Mouse (Mus musculus) myocyte (in vitro differentiated cells): ENCODE results near the gene Plekhh3. TPM values are rescaled to one million over a fixed set of nuclear protein-coding genes. Genes with fewer than 3 reads are reported as not detected.

Experiments used
- H3K27me3 ChIP-seq: one replicate; pipeline ENCODE4 v1.6.1; 2011; ENCODE audit not compliant: control insufficient read depth, insufficient read depth, insufficient read length
- H3K36me3 ChIP-seq: one replicate; pipeline ENCODE4 v1.6.1; 2011; ENCODE audit not compliant: control insufficient read depth, insufficient read depth
- H3K4me2 ChIP-seq: one replicate; pipeline ENCODE4 v1.6.1; 2011; ENCODE audit warnings: low read depth, control low read depth
- H3K4me3 ChIP-seq: one replicate; pipeline ENCODE4 v1.5.1; 2011; ENCODE audit warnings: mild to moderate bottlenecking, control low read depth, moderate library complexity
- H3K79me2 ChIP-seq: one replicate; pipeline ENCODE4 v1.6.1; 2011; ENCODE audit not compliant: control insufficient read depth, insufficient read depth
- H3ac ChIP-seq: one replicate; pipeline ENCODE4 v1.6.1; 2011; ENCODE audit not compliant: control insufficient read depth, insufficient read length
- CEBPB ChIP-seq: IDR thresholded peaks from 2 replicates; pipeline ENCODE4 v1.6.1; 2011; ENCODE audit warnings: mild to moderate bottlenecking, moderate library complexity; ENCODE audit not compliant: poor library complexity, insufficient read depth, severe bottlenecking
- E2F4 ChIP-seq: IDR thresholded peaks from one replicate; pipeline ENCODE4 v1.6.1; 2011; ENCODE audit warnings: mild to moderate bottlenecking, control low read depth, moderate library complexity; ENCODE audit not compliant: insufficient read depth
- MAX ChIP-seq: IDR thresholded peaks from one replicate; pipeline ENCODE4 v1.6.1; 2011; ENCODE audit warnings: low read depth, mild to moderate bottlenecking, control low read depth
- MYOD1 ChIP-seq, 3 experiments: IDR thresholded peaks; one replicate each; pipeline ENCODE4 v1.6.1; 2011; ENCODE audit warnings: control low read depth in 2 of 3, low read depth in 2 of 3, mild to moderate bottlenecking in 2 of 3, moderate library complexity in 1 of 3; ENCODE audit not compliant: insufficient read length in 2 of 3, control insufficient read depth in 1 of 3
- MYOG ChIP-seq, 3 experiments: IDR thresholded peaks; one replicate each; pipeline ENCODE4 v1.6.1; 2011; ENCODE audit warnings: control low read depth in 2 of 3, low read depth in 2 of 3, mild to moderate bottlenecking in 2 of 3; ENCODE audit not compliant: insufficient read length in 2 of 3, control insufficient read depth in 1 of 3, insufficient read depth in 1 of 3
- POLR2A ChIP-seq: IDR thresholded peaks from one replicate; pipeline ENCODE4 v1.6.1; 2011; ENCODE audit warnings: low read depth, mild to moderate bottlenecking, control low read depth, moderate library complexity; ENCODE audit not compliant: insufficient read length
- POLR2AphosphoS2 ChIP-seq: IDR thresholded peaks from one replicate; pipeline ENCODE4 v1.6.1; 2011; ENCODE audit warnings: low read depth, control low read depth; ENCODE audit not compliant: insufficient read length
- REST ChIP-seq: IDR thresholded peaks from one replicate; pipeline ENCODE4 v1.6.1; 2011; ENCODE audit warnings: mild to moderate bottlenecking, control low read depth, moderate library complexity; ENCODE audit not compliant: insufficient read depth, insufficient read length
- SRF ChIP-seq: IDR thresholded peaks from one replicate; pipeline ENCODE4 v1.6.1; 2011; ENCODE audit warnings: low read depth; ENCODE audit not compliant: control insufficient read depth, insufficient read length
- TCF12 ChIP-seq: IDR thresholded peaks from one replicate; pipeline ENCODE4 v1.6.1; 2011; ENCODE audit warnings: mild to moderate bottlenecking, control low read depth; ENCODE audit not compliant: poor library complexity, insufficient read depth, severe bottlenecking
- TCF3 ChIP-seq: IDR thresholded peaks from one replicate; pipeline ENCODE4 v1.6.1; 2011; ENCODE audit warnings: low read depth, control low read depth; ENCODE audit not compliant: insufficient read length
- USF1 ChIP-seq: IDR thresholded peaks from one replicate; pipeline ENCODE4 v1.6.1; 2011; ENCODE audit warnings: low read depth, mild to moderate bottlenecking, control low read depth, moderate library complexity
- polyA plus RNA-seq: library from polyadenylated mRNA; unstranded; fragments of >200 nt; fragmentation: generic; extraction: Trizol; gene quantifications from one replicate; pipeline ENCODE4 v1.2.1, GENCODE M21; 2012; ENCODE audit warnings: missing spikeins

Gene Plekhh3
- polyA plus RNA-seq, 1 experiment = 53.6 TPM

- TF ChIP-seq POLR2AphosphoS2 = no peak
- no peak for TF ChIP-seq REST
- no peak for TF ChIP-seq POLR2A
- TF ChIP-seq CEBPB = no peak
- TF ChIP-seq USF1 = no peak
- TF ChIP-seq E2F4 = no peak
- TF ChIP-seq TCF3 = no peak
- no peak for TF ChIP-seq TCF12
- Histone ChIP-seq H3K4me2 (no peak overlapping the region), H3K79me2 (no peaks in the 10 kb centered on the region), H3K36me3 (no peaks in the 10 kb centered on the region), H3ac (no peak overlapping the region), H3K27me3 (no peaks in the 10 kb centered on the region), H3K4me3 (no peak overlapping the region)
Measured at GRCm38 (mm10) chr11:101133037-101133436, 38.1 kb downstream of the Plekhh3 start.

DNA sequence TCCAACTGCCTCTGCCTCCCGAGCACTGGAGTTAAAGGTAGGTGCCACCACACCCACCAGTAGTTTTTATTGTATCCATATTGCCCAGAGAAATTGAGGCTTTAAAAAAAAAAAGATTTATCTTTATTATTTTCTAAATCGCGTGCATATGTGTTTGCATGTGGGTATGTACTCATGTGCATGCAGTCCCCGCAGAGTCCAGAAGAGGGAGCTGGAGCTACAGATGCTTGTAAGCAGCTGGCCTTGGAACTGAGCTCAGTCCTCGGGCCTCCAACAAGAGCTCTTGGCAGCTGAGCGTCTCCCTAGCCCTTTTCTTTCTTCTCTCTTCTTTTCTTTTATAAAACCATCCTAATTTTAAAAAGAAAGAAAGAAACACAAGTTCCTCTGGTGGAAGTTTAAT, 39.5 kb downstream of the Plekhh3 start:
- Histone ChIP-seq H3K4me3 (no peak overlapping the region), H3K79me2 (no peaks in the 10 kb centered on the region), H3K27me3 (no peaks in the 10 kb centered on the region), H3K36me3 (peaks cover under 1% of the 10 kb centered on the region), H3ac (no peak overlapping the region), H3K4me2 (no peak overlapping the region)
- TF ChIP-seq POLR2AphosphoS2 (no peak), SRF (no peak), REST (no peak), TCF12 (no peak), CEBPB (no peak), E2F4 (no peak), MYOD1 (IDR thresholded peaks at IDR 0.05; ENCODE audit: control insufficient read depth in 1 of 3, insufficient read length in 2 of 3, low read depth in 2 of 3) (no peak), MYOG (IDR thresholded peaks at IDR 0.05; ENCODE audit: control insufficient read depth in 1 of 3, insufficient read depth in 1 of 3, insufficient read length in 2 of 3, low read depth in 2 of 3) (no peak), MAX (no peak), POLR2A (no peak)

- Histone ChIP-seq H3K79me2 (no peaks in the 10 kb centered on the region), H3K4me3 (no peak overlapping the region), H3K4me2 (peak overlapping the region; percentile 56), H3K36me3 (peaks cover 3% of the 10 kb centered on the region), H3K27me3 (no peaks in the 10 kb centered on the region), H3ac (no peak overlapping the region)
- no peak for TF ChIP-seq TCF3
- TF ChIP-seq MYOD1 (IDR thresholded peaks at IDR 0.05; ENCODE audit: control insufficient read depth in 1 of 3, insufficient read length in 2 of 3, low read depth in 2 of 3) = peak in 1 of 3 experiments; percentile 25
Measured at GRCm38 (mm10) chr11:101131187-101131586, 40.0 kb downstream of the Plekhh3 start.

- H3K79me2 ChIP-seq = no peaks in the 10 kb centered on the region
- peak overlapping the region; percentile 56 for H3K4me2 ChIP-seq
- TF ChIP-seq REST = no peak
- TF ChIP-seq MYOD1 (IDR thresholded peaks at IDR 0.05; ENCODE audit: control insufficient read depth in 1 of 3, insufficient read length in 2 of 3, low read depth in 2 of 3) = peak in 2 of 3 experiments; percentile 38 to 76
- TF ChIP-seq MYOG (IDR thresholded peaks at IDR 0.05; ENCODE audit: control insufficient read depth in 1 of 3, insufficient read depth in 1 of 3, insufficient read length in 2 of 3, low read depth in 2 of 3) = peak in 2 of 3 experiments; percentile 2 to 75
- no peak overlapping the region for H3ac ChIP-seq
- peaks cover 3% of the 10 kb centered on the region for H3K36me3 ChIP-seq
- no peak overlapping the region for H3K4me3 ChIP-seq
- no peaks in the 10 kb centered on the region for H3K27me3 ChIP-seq
Measured at GRCm38 (mm10) chr11:101130056-101130756, 40.9 kb downstream of the Plekhh3 start.

GRCm38 (mm10) chr11:101128996-101129577, 42.1 kb downstream of the Plekhh3 start:
- no peak for TF ChIP-seq MYOG (IDR thresholded peaks at IDR 0.05; ENCODE audit: control insufficient read depth in 1 of 3, insufficient read depth in 1 of 3, insufficient read length in 2 of 3, low read depth in 2 of 3)
- no peak for TF ChIP-seq TCF3
- no peak for TF ChIP-seq MYOD1 (IDR thresholded peaks at IDR 0.05; ENCODE audit: control insufficient read depth in 1 of 3, insufficient read length in 2 of 3, low read depth in 2 of 3)
- no peak for TF ChIP-seq SRF
- TF ChIP-seq POLR2A = no peak
- no peak for TF ChIP-seq CEBPB
- no peak for TF ChIP-seq REST
- TF ChIP-seq USF1 = no peak
- no peak for TF ChIP-seq MAX
- TF ChIP-seq POLR2AphosphoS2 = no peak
- TF ChIP-seq TCF12 = no peak
- TF ChIP-seq E2F4 = no peak
- Histone ChIP-seq H3ac (no peak overlapping the region), H3K27me3 (no peaks in the 10 kb centered on the region), H3K36me3 (peaks cover 3% of the 10 kb centered on the region), H3K4me3 (no peak overlapping the region), H3K4me2 (peak overlapping the region; percentile 34), H3K79me2 (no peaks in the 10 kb centered on the region)
